Mouse (Mus musculus) bone marrow, adult 2 months (tissue): ENCODE data around the gene Rpl22l1. TPM values are rescaled to one million over a fixed set of nuclear protein-coding genes. Genes with fewer than 3 reads are reported as not detected.
"Not testable (repeated sequence)": the region's sequence is repeated elsewhere in the genome, so short reads cannot be mapped to it uniquely, and the experiment has no call there.

ENCODE experiments used
- H3K27ac ChIP-seq: fragments of 200-500 bp; 2 replicates; pipeline ENCODE4 v1.5.1; 2012; ENCODE audit warnings: low read depth, mild to moderate bottlenecking, control low read depth, inconsistent platforms, low read length; ENCODE audit not compliant: control insufficient read depth, poor library complexity, insufficient read depth
- H3K4me1 ChIP-seq: fragments of 200-500 bp; 2 replicates; pipeline ENCODE4 v1.6.1; 2011; ENCODE audit warnings: low read length; ENCODE audit not compliant: control insufficient read depth, insufficient read depth
- H3K4me3 ChIP-seq: fragments of 200-500 bp; replicated peaks from 2 replicates; pipeline ENCODE3; 2011; ENCODE audit warnings: mild to moderate bottlenecking, low read depth, low read length, control low read depth; ENCODE audit not compliant: control insufficient read depth
- CTCF ChIP-seq: fragments of 200-500 bp; IDR thresholded peaks from 2 replicates; pipeline ENCODE4 v1.5.1; 2011; ENCODE audit warnings: low read length, control low read depth; ENCODE audit not compliant: control insufficient read depth, insufficient read depth
- POLR2A ChIP-seq: fragments of 200-500 bp; IDR thresholded peaks from 2 replicates; pipeline ENCODE4 v1.6.1; 2011; ENCODE audit warnings: low read depth, mild to moderate bottlenecking, control low read depth, low read length, borderline replicate concordance; ENCODE audit not compliant: control insufficient read depth
- WGBS: fragments of 180-500 bp; shearing (Covaris S2); methylation state at CpG from one replicate; pipeline ENCODE4 v1.1.7; 2018; 5-methylcytosine and 5-hydroxymethylcytosine counted together
- polyA plus RNA-seq: library from polyadenylated mRNA; stranded (reverse); fragments of >200 nt; gene quantifications from 2 replicates; pipeline ENCODE4 v1.2.4, GENCODE M21; 2011; ENCODE audit warnings: low replicate concordance; ENCODE audit not compliant: missing spikeins, insufficient read depth, insufficient read length

Rpl22l1 gene
- polyA plus RNA-seq, 1 experiment: 315 TPM

- no peak overlapping the region for H3K27ac ChIP-seq
- H3K4me1 ChIP-seq: no peaks in the 10 kb centered on the region; the same call in 1 of the 2 replicates
- TF ChIP-seq CTCF (no peak), POLR2A (no peak)
- H3K4me3 ChIP-seq: no peak overlapping the region
Measured at GRCm38 (mm10) chr3:28847115-28847514, 41.9 kb downstream of the Rpl22l1 start.

- 85% methylated on average over 3 of the region's 3 CpGs for WGBS
Measured at GRCm38 (mm10) chr3:28852174-28852573, 46.9 kb downstream of the Rpl22l1 start.

More at GRCm38 (mm10) chr3:28852174-28852573, 46.9 kb downstream of the Rpl22l1 start:
- H3K4me1 ChIP-seq, H3K4me3 ChIP-seq, H3K27ac ChIP-seq: not testable (repeated sequence)

Other genes starting within 250 kb of the Rpl22l1 start
- gene Slc2a2, start 107.5 kb upstream of the Rpl22l1 start, polyA plus RNA-seq: 1.8 TPM in 1 of 2 replicates, not detected in the other
- gene Eif5a2, start 24.2 kb upstream of the Rpl22l1 start, polyA plus RNA-seq: 1.5 and 4.0 TPM in 2 replicates
- gene Gm1527, start 87.2 kb downstream of the Rpl22l1 start, polyA plus RNA-seq: not detected in 2 replicates